Mouse (Mus musculus): ENCODE data around the gene Tpm3. TPM values are rescaled to one million over a fixed set of nuclear protein-coding genes. Genes with fewer than 3 reads are reported as not detected.

Gene Tpm3
- polyA plus RNA-seq, 1 experiment from 2014 or later, result 300 TPM

GRCm38 (mm10) chr3:90085281-90085680 is 12.8 kb downstream of the Tpm3 start:
- H3K27ac ChIP-seq (replicated peaks), result peak overlapping the region; percentile 99
- H3K27me3 ChIP-seq (replicated peaks), result no peaks in the 10 kb centered on the region
- peak overlapping the region; percentile 88 for H3K4me2 ChIP-seq
- no peak for ATAC-seq (ENCODE audit: extremely low read depth, insufficient number of reproducible peaks, low FRiP score, low TSS enrichment)
- H3K36me3 ChIP-seq, result peaks cover 50% of the 10 kb centered on the region
- H3K9ac ChIP-seq, result no peak overlapping the region
- H3K4me1 ChIP-seq, result peaks cover 57% of the 10 kb centered on the region
- no peak overlapping the region for H3K4me3 ChIP-seq
- WGBS, result 72% methylated on average over 6 of the region's 6 CpGs
- H3K9me3 ChIP-seq, result no peaks in the 10 kb centered on the region

- no peak overlapping the region for H3K27ac ChIP-seq (replicated peaks)
- H3K4me2 ChIP-seq, result no peak overlapping the region
- H3K27me3 ChIP-seq (replicated peaks), result no peaks in the 10 kb centered on the region
- H3K9me3 ChIP-seq, result no peaks in the 10 kb centered on the region
- WGBS, result 76% methylated on average over 5 of the region's 5 CpGs
- no peak for ATAC-seq (ENCODE audit: extremely low read depth, insufficient number of reproducible peaks, low FRiP score, low TSS enrichment)
- H3K9ac ChIP-seq, result no peak overlapping the region
- no peak overlapping the region for H3K4me3 ChIP-seq
- H3K36me3 ChIP-seq, result peaks cover 58% of the 10 kb centered on the region
- peaks cover 54% of the 10 kb centered on the region for H3K4me1 ChIP-seq
Measured at GRCm38 (mm10) chr3:90086068-90086467, 13.6 kb downstream of the Tpm3 start.

- 85% methylated on average over 2 of the region's 2 CpGs for WGBS
- Histone ChIP-seq H3K27me3 (replicated peaks) (no peaks in the 10 kb centered on the region), H3K4me3 (no peak overlapping the region), H3K9ac (no peak overlapping the region), H3K4me1 (peaks cover 28% of the 10 kb centered on the region), H3K36me3 (peaks cover 80% of the 10 kb centered on the region), H3K9me3 (no peaks in the 10 kb centered on the region), H3K4me2 (no peak overlapping the region), H3K27ac (replicated peaks) (no peak overlapping the region)
- no peak for ATAC-seq (ENCODE audit: extremely low read depth, insufficient number of reproducible peaks, low FRiP score, low TSS enrichment)
Measured at GRCm38 (mm10) chr3:90088617-90089016, 16.2 kb downstream of the Tpm3 start.

GRCm38 (mm10) chr3:90090892-90091291 is 18.4 kb downstream of the Tpm3 start:
- no peak for ATAC-seq (ENCODE audit: extremely low read depth, insufficient number of reproducible peaks, low FRiP score, low TSS enrichment)
- H3K4me1 ChIP-seq, result peaks cover 6% of the 10 kb centered on the region; the same call in 1 of the 2 replicates
- H3K36me3 ChIP-seq, result peaks cover 100% of the 10 kb centered on the region
- no peak overlapping the region for H3K4me3 ChIP-seq
- no peaks in the 10 kb centered on the region for H3K9me3 ChIP-seq
- whole genome bisulfite sequencing, result 73% methylated on average over 6 of the region's 6 CpGs
- no peaks in the 10 kb centered on the region for H3K27me3 ChIP-seq (replicated peaks)
- H3K4me2 ChIP-seq, result no peak overlapping the region
- no peak overlapping the region for H3K27ac ChIP-seq (replicated peaks)
- no peak overlapping the region for H3K9ac ChIP-seq

DNA sequence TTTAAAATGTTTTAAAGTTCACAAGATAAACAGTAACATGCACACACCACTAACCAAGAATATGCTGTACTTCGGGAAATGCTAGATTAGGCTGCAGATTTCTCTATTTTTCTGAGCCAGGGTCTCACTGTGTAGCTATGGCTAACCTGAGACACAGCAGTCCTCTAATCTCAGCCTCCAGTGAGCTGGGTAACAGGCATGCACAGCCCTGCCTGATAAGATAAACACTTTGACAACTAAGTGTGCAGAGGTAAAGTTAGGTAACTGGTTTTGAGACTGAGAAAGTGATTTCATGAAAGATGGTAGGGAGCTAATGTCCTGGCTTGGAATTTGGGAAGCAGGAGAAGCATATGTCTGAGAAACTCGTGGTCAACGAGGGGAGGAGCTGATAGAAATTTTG is 22.0 kb downstream of the Tpm3 start:
- H3K4me2 ChIP-seq, result no peak overlapping the region
- WGBS, result 74% methylated on average over 3 of the region's 3 CpGs
- no peaks in the 10 kb centered on the region; the same call in 1 of the 2 replicates for H3K4me1 ChIP-seq

DNA sequence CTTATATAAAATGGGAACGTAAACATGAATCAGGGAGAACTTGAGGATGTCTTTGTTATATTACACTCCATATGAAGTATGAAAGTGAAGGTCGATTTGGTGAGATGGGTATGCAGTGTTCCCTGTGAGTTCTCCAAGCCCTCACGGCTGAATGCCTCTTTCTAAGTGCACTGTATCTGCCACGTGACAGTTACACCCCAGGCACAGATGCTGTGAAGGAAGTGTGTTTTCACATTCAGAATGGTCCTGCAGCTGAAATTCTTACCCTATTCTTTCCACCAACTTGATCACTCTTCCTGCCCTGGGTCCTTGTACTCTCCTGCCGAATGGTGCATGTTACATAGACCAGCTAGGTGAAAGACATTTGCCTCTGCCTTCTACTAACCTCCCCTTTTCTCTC is 25.5 kb downstream of the Tpm3 start:
- WGBS, result 80% methylated on average over 5 of the region's 5 CpGs
- Histone ChIP-seq H3K27ac (replicated peaks) (no peak overlapping the region), H3K36me3 (peaks cover 91% of the 10 kb centered on the region)

More for the DNA sequence above, 22.0 kb downstream of the Tpm3 start:
- Histone ChIP-seq H3K27ac (replicated peaks) (no peak overlapping the region), H3K27me3 (replicated peaks) (no peaks in the 10 kb centered on the region), H3K36me3 (peaks cover 98% of the 10 kb centered on the region), H3K9ac (no peak overlapping the region), H3K9me3 (no peaks in the 10 kb centered on the region), H3K4me3 (no peak overlapping the region)
- ATAC-seq (ENCODE audit: extremely low read depth, insufficient number of reproducible peaks, low FRiP score, low TSS enrichment), result no peak

DNA sequence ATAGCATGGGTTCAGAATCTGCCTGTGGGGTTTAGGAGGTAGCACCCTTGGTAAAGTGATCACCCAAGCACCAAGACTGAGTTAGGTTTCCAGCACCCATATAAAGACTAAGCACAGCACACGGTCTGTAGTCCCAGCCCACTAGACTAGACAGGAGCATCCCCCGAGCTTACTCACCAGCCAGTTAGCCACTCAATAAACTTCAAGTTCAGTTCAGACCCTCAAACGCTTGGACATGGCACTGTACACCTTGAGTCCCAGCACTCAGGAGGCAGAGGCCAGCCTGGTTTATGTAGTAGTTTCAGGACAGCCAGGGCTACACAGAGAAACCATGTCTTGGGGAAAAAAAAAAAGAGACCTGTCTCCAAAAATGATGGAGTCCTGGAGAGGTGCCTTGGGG is 28.6 kb downstream of the Tpm3 start:
- Histone ChIP-seq H3K27ac (replicated peaks) (no peak overlapping the region), H3K36me3 (peaks cover 64% of the 10 kb centered on the region), H3K27me3 (replicated peaks) (no peaks in the 10 kb centered on the region), H3K4me3 (no peak overlapping the region), H3K4me2 (no peak overlapping the region), H3K9me3 (no peaks in the 10 kb centered on the region), H3K9ac (no peak overlapping the region), H3K4me1 (no peaks in the 10 kb centered on the region)
- ATAC-seq (ENCODE audit: extremely low read depth, insufficient number of reproducible peaks, low FRiP score, low TSS enrichment), result no peak
- WGBS, result 84% methylated on average over 3 of the region's 3 CpGs

More for the DNA sequence above, 25.5 kb downstream of the Tpm3 start:
- ATAC-seq (ENCODE audit: extremely low read depth, insufficient number of reproducible peaks, low FRiP score, low TSS enrichment), result no peak
- H3K4me2 ChIP-seq, result no peak overlapping the region
- H3K4me3 ChIP-seq, result no peak overlapping the region
- no peaks in the 10 kb centered on the region; the same call in 1 of the 2 replicates for H3K4me1 ChIP-seq
- H3K9ac ChIP-seq, result no peak overlapping the region
- H3K27me3 ChIP-seq (replicated peaks), result no peaks in the 10 kb centered on the region
- no peaks in the 10 kb centered on the region for H3K9me3 ChIP-seq

DNA sequence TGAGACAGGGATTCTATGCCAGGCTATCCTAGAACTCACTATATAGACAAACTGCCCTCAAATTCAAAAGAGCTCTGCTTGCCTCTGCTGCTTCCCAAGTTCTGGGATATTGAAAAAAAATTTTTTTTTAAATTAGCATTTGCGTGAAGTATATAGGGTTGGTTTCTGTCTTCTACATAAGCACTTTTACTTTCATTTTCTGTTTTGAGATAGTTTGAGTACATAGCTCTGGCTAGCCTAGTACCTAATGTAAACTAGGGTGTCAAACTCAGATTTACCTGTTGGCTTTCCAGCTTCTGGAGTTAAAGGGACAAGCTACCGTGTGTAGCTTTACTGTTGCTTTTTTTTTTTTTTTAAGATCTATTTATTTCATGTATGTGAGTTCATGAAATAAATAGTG is 29.2 kb downstream of the Tpm3 start:
- no peak overlapping the region for H3K4me2 ChIP-seq
- no peak overlapping the region for H3K4me3 ChIP-seq
- H3K27ac ChIP-seq (replicated peaks), result no peak overlapping the region
- H3K9ac ChIP-seq, result no peak overlapping the region
- H3K36me3 ChIP-seq, result peaks cover 58% of the 10 kb centered on the region
- ATAC-seq (ENCODE audit: extremely low read depth, insufficient number of reproducible peaks, low FRiP score, low TSS enrichment), result no peak
- H3K27me3 ChIP-seq (replicated peaks), result no peaks in the 10 kb centered on the region
- no peaks in the 10 kb centered on the region for H3K9me3 ChIP-seq
- WGBS, result 89% methylated on average over 2 of the region's 2 CpGs
- no peaks in the 10 kb centered on the region for H3K4me1 ChIP-seq

DNA sequence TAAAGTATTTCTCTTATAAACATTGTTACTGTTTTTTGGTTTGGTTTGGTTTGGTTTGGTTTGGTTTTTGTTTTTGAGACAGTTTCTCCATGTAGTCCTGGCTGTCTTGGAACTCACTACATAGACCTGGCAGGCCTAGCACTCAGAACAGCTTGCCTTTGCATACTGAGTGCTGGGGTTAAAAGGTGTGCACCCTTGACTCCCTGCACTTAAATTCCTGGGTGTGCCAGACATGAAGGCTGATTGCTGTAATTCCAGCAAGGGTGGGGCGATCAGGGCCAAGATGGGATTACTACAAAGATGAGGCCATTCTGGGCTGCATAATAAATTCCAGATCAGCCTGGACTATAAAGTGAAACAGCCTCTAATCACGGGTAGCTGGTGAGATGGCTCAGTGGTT is 29.8 kb downstream of the Tpm3 start:
- no peak overlapping the region for H3K4me3 ChIP-seq
- H3K9ac ChIP-seq, result no peak overlapping the region
- no peaks in the 10 kb centered on the region for H3K27me3 ChIP-seq (replicated peaks)
- no peak overlapping the region for H3K4me2 ChIP-seq
- H3K36me3 ChIP-seq, result peaks cover 54% of the 10 kb centered on the region
- no peak overlapping the region for H3K27ac ChIP-seq (replicated peaks)
- no peaks in the 10 kb centered on the region for H3K9me3 ChIP-seq
- 74% methylated on average over 2 of the region's 2 CpGs for WGBS
- no peaks in the 10 kb centered on the region for H3K4me1 ChIP-seq
- no peak for ATAC-seq (ENCODE audit: extremely low read depth, insufficient number of reproducible peaks, low FRiP score, low TSS enrichment)

- no peak for ATAC-seq (ENCODE audit: extremely low read depth, insufficient number of reproducible peaks, low FRiP score, low TSS enrichment)
- H3K4me2 ChIP-seq, result no peak overlapping the region
- WGBS, result 81% methylated on average over 2 of the region's 2 CpGs
- no peaks in the 10 kb centered on the region for H3K4me1 ChIP-seq
- H3K36me3 ChIP-seq, result peaks cover 44% of the 10 kb centered on the region
- H3K9me3 ChIP-seq, result no peaks in the 10 kb centered on the region
- no peak overlapping the region for H3K4me3 ChIP-seq
- no peak overlapping the region for H3K27ac ChIP-seq (replicated peaks)
- H3K9ac ChIP-seq, result no peak overlapping the region
- H3K27me3 ChIP-seq (replicated peaks), result no peaks in the 10 kb centered on the region
Measured at GRCm38 (mm10) chr3:90103176-90103575, 30.7 kb downstream of the Tpm3 start.

DNA sequence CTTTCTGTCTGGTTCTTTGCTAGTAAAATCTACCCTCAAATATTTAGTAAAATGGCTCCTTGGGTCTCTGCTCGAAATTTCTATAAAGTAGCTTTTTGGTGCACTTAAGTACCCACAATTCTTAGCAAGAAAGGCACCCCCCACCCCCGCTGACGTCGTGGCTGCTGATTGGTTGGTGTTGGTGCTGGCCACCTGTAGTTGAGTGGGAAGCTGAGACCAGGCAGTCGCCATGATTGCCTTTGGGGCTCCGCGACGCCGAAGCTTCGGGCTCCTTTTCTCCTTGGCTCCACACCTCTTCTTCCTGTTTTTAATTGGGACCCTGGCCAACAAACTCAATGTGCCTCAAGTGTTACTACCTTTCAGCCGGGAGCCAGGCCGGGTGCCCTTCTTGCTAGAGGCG is 31.5 kb downstream of the Tpm3 start, which contains the start of gene Nup210l:
Gene Nup210l, plus strand, starts transcription at position 195 of the 400 bp plus-strand sequence.
- Histone ChIP-seq H3K27ac (replicated peaks) (no peak within 1 kb of the TSS), H3K9me3 (no peaks in the 10 kb centered on the region), H3K4me1 (no peaks in the 10 kb centered on the region), H3K36me3 (peaks cover 37% of the 10 kb centered on the region), H3K4me3 (no peak within 1 kb of the TSS), H3K9ac (no peak within 1 kb of the TSS), H3K27me3 (replicated peaks) (no peaks in the 10 kb centered on the region), H3K4me2 (no peak within 1 kb of the TSS)
- no peak for ATAC-seq (ENCODE audit: extremely low read depth, insufficient number of reproducible peaks, low FRiP score, low TSS enrichment)
- WGBS, result 76% methylated on average over 13 of the region's 13 CpGs

GRCm38 (mm10) chr3:90111706-90112105 is 39.3 kb downstream of the Tpm3 start:
- Histone ChIP-seq H3K27me3 (replicated peaks) (no peaks in the 10 kb centered on the region), H3K36me3 (no peaks in the 10 kb centered on the region), H3K4me3 (no peak overlapping the region), H3K4me1 (peaks cover 7% of the 10 kb centered on the region; the same call in 1 of the 2 replicates), H3K9ac (no peak overlapping the region), H3K4me2 (no peak overlapping the region), H3K9me3 (no peaks in the 10 kb centered on the region), H3K27ac (replicated peaks) (peak overlapping the region; percentile 66; the same call in 1 of the 2 replicates)
- ATAC-seq (ENCODE audit: extremely low read depth, insufficient number of reproducible peaks, low FRiP score, low TSS enrichment), result no peak
- 42% methylated on average over 2 of the region's 2 CpGs for WGBS
